Mouse (Mus musculus): ENCODE measurements around the gene Pdxk.

DNA sequence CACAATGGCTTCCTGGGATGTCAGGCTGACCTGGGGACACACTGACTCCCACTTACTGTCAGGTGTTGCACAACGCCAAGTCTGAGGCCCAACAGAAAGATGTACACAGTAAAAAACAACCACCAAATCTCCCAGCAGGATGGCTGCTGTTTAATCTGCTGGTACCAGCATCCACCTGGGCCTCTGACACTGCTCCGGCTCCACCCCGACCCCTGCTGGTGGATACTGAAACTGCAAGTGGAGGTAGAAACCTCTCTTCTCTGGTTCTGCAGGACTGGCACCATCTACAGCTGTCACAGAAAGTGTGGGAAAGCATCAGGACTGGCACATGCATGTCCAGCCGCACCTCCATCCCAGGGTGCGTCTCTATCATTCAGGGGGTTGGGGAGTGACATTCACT, 26.7 kb downstream of the Pdxk start:
- no peak for TF ChIP-seq POLR2A (IDR thresholded peaks at IDR 0.05; ENCODE audit: low read depth, low read length)
- TF ChIP-seq CTCF (IDR thresholded peaks at IDR 0.05; ENCODE audit: borderline replicate concordance, insufficient read depth, low read length), result peak; percentile 69

Measured in embryonic fibroblast, embryonic 13.5 days (primary cell).